Mouse (Mus musculus): ENCODE measurements around the gene Ogdh.

DNA sequence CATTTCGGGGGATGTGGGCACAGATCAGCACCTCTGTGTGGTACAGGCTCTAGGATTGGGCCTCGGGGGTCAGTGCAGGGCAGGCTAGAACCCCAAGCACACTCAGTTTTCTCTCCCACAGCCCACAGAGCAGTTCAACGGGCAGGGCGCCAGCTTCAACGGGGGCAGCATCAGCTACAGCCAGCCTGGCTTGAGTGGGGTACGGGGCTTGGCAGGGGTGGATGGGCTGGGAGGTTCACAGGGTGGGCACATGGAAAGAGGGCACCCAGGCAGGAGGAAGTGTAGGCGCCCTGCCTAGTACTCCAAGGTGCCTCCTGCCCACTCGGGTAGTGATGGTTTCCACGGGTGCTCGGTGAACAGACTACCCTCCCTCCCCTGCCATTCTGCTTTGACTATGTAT is 106.7 kb downstream of the Ogdh start:
- no peak for TF ChIP-seq GATA1 (IDR thresholded peaks at IDR 0.05; ENCODE audit: low read length)
- TF ChIP-seq TAL1 (IDR thresholded peaks at IDR 0.05; ENCODE audit: low read length), result no peak
